Mouse (Mus musculus) hindbrain, embryonic 11.5 days (tissue): ENCODE results near the gene Crybg3. TPM values are rescaled to one million over a fixed set of nuclear protein-coding genes. Genes with fewer than 3 reads are reported as not detected.

Source experiments
- ATAC-seq: fragments of 200-750 bp; cut with Nextera tagmentation; 2 replicates; pipeline ENCODE4 v1.8.0; 2017; ENCODE audit warnings: mild to moderate bottlenecking, moderate TSS enrichment, moderate library complexity; ENCODE audit not compliant: low FRiP score
- DNase-seq: peaks from one replicate; pipeline ENCODE4 v3.0.0-alpha.2; 2015; ENCODE audit warnings: low spot score
- H3K27ac ChIP-seq: fragments of 300-500 bp; sonication (generic); 2 replicates; pipeline ENCODE4 v1.5.1; 2014; ENCODE audit warnings: mild to moderate bottlenecking, low read depth, low read length
- H3K27me3 ChIP-seq: fragments of 300-500 bp; sonication (generic); 2 replicates; pipeline ENCODE4 v1.6.1; 2014; ENCODE audit warnings: mild to moderate bottlenecking, low read length, moderate library complexity, mixed read lengths; ENCODE audit not compliant: control insufficient read depth, insufficient read depth
- H3K36me3 ChIP-seq: fragments of 300-500 bp; sonication (generic); 2 replicates; pipeline ENCODE4 v1.6.1; 2014; ENCODE audit warnings: mild to moderate bottlenecking, low read length, moderate library complexity, mixed read lengths; ENCODE audit not compliant: control insufficient read depth, insufficient read depth
- H3K4me1 ChIP-seq: fragments of 300-500 bp; sonication (generic); replicated peaks from 2 replicates; pipeline ENCODE4 v1.6.1; 2014; ENCODE audit warnings: low read length, mixed read lengths; ENCODE audit not compliant: control insufficient read depth, insufficient read depth
- H3K4me2 ChIP-seq: fragments of 300-500 bp; sonication (generic); replicated peaks from 2 replicates; pipeline ENCODE4 v1.6.1; 2014; ENCODE audit warnings: mild to moderate bottlenecking, low read depth, low read length
- H3K4me3 ChIP-seq: fragments of 300-500 bp; sonication (generic); 2 replicates; pipeline ENCODE4 v1.5.1; 2014; ENCODE audit warnings: low read depth, low read length
- H3K9ac ChIP-seq: fragments of 300-500 bp; sonication (generic); 2 replicates; pipeline ENCODE4 v1.6.1; 2014; ENCODE audit warnings: low read depth, low read length
- H3K9me3 ChIP-seq: fragments of 300-500 bp; sonication (generic); 2 replicates; pipeline ENCODE4 v1.6.1; 2016; ENCODE audit warnings: low read length; ENCODE audit not compliant: control insufficient read depth
- WGBS: fragments of 180-500 bp; shearing (Covaris S2); extraction: QIAGEN DNeasy Blood & Tissue Kit; methylation state at CpG from one replicate; pipeline ENCODE4 v1.1.7; 2014; 5-methylcytosine and 5-hydroxymethylcytosine counted together
- polyA plus RNA-seq: library from polyadenylated mRNA; unstranded; fragments of >200 nt; fragmentation: Nextera tagmentation; extraction: Ambion mirVana; gene quantifications from 2 replicates; pipeline ENCODE4 v1.2.1, GENCODE M21; 2014

Gene Crybg3
- polyA plus RNA-seq, 1 experiment from 2014 or later, result 10.4 TPM

DNA sequence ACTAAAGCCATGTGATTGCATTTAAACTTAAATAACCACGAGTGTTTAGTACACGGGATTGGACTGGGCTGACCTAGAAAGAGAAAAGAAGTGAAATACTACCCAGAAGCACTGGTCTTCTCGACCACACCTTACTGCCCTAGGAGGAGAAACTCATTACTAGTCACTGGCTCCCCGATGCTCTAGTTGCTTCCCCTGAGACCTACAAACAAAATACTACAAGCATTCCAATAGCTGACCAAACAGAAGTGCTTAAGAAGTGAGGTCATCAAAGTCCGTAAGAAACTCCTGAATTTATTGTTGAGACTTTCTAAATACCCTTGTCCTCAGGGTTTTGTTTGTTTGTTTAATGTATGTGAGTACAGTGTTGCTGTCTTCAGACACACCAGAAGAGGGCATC is 90.9 kb downstream of the Crybg3 start:
- no peaks in the 10 kb centered on the region for H3K9me3 ChIP-seq
- H3K9ac ChIP-seq, result no peak overlapping the region
- no peak overlapping the region for H3K27ac ChIP-seq
- ATAC-seq (no peak), DNase-seq (no peak)
- no peak overlapping the region for H3K4me3 ChIP-seq
- H3K36me3 ChIP-seq, result no peaks in the 10 kb centered on the region
- no peak overlapping the region for H3K4me2 ChIP-seq
- no peaks in the 10 kb centered on the region for H3K27me3 ChIP-seq
- no peaks in the 10 kb centered on the region for H3K4me1 ChIP-seq
- 89% methylated on average over 5 of the region's 5 CpGs for WGBS

DNA sequence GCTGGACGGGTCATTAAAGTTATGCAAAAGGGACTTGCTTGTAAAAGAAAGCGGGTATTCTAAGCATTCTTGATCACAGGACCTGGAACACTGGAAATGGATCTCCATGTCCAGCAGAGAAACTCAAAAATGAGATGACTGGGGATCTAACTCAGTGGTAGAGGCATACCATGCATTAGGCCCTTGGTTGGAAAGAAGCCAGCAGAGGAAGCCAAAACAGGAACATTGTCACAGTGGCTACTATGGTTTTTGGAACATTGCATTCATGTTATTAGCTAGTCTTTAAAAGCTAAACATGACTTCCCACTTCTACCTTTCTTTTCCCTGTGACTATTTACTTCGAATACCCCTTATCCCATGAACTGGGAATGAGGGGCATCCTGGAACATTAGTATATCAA is 101.6 kb downstream of the Crybg3 start:
- no peak overlapping the region for H3K4me3 ChIP-seq
- no peak for DNase-seq
- H3K4me2 ChIP-seq, result no peak overlapping the region
- no peaks in the 10 kb centered on the region for H3K9me3 ChIP-seq
- no peak overlapping the region for H3K9ac ChIP-seq
- 90% methylated on average over 3 of the region's 3 CpGs for WGBS
- no peaks in the 10 kb centered on the region for H3K36me3 ChIP-seq
- no peak for ATAC-seq
- no peak overlapping the region for H3K27ac ChIP-seq
- H3K27me3 ChIP-seq, result no peaks in the 10 kb centered on the region
- no peaks in the 10 kb centered on the region for H3K4me1 ChIP-seq

DNA sequence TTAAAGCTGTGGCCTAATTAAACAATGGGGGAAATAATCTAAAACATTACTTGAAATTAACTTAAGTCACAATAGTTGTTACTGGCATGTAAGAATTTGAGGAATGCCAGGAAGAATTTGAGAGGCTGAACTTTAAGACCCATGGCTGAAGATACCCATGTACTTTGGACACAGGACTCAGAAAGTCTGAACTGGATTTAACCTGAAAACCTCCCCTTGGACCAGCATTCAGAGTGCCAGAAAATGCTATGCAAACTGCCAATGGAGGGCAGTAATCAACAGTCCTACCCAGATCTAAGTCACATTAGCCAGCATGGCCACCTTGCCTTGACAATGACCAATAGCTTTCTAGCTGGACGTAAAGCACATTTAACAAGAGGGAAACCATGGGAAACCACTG is 102.8 kb downstream of the Crybg3 start:
- DNase-seq (no peak), ATAC-seq (no peak)
- H3K27ac ChIP-seq, result no peak overlapping the region
- WGBS, result 86% methylated on average over 1 of the region's 1 CpGs
- H3K9ac ChIP-seq, result no peak overlapping the region
- no peak overlapping the region for H3K4me3 ChIP-seq
- H3K27me3 ChIP-seq, result no peaks in the 10 kb centered on the region
- 0 out of 2 replicates have a peak, but pooled peaks cover 2% of the 10 kb centered on the region for H3K36me3 ChIP-seq
- H3K4me1 ChIP-seq, result no peaks in the 10 kb centered on the region
- H3K4me2 ChIP-seq, result no peak overlapping the region
- H3K9me3 ChIP-seq, result no peaks in the 10 kb centered on the region

DNA sequence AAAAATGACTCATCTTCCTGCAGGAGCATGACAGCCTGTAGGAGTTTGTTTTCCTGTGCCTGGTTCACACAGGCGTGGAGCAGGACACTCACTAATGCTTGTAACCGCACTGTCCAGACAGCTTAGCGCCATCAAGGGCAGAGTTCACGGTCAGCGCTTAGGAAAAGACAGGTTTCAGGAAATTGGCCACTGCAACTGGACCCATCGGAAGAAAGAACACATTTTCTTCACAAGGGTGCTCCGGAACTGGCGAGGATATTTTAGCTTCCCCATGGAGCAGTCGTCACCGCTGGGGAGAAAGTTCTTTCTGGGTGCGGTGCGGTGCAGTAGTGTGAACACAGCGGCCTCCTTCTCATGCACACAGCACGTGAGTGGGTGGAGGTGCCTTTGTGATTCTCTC is 107.6 kb downstream of the Crybg3 start:
- Histone ChIP-seq H3K9ac (no peak overlapping the region), H3K27me3 (no peaks in the 10 kb centered on the region), H3K4me3 (no peak overlapping the region), H3K4me2 (no peak overlapping the region), H3K4me1 (no peaks in the 10 kb centered on the region), H3K9me3 (no peaks in the 10 kb centered on the region), H3K27ac (no peak overlapping the region), H3K36me3 (0 out of 2 replicates have a peak, but pooled peaks cover 2% of the 10 kb centered on the region)
- ATAC-seq (no peak), DNase-seq (no peak)
- WGBS, result 92% methylated on average over 14 of the region's 14 CpGs

DNA sequence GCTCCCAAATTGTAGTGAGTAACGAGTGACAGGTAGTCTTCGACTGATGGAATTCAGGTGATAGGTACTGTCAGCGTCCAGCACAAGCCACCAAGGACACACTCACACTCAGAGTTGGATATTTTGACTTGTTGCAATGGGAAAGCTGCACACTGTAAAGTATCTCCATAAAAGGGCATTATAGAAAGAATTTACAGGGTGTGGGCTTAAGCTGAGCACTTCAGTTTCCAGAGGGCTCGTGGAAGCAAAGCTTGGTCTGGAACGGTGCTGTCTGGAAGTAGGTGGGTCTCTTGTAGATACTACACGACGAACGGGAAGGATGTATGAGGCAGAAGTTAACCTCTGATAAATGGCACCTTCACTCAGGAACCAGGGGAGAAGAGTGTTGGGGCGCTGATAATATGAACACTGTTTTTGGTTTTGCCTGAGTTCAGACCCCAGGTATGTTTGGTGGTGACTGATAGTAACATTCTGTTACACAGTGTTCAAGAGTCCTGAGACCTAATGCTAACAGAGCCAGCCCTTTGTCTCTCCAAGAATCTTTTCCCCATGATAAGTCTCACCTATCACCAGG is 112.7 kb downstream of the Crybg3 start:
- H3K4me3 ChIP-seq, result no peak overlapping the region
- 0 out of 2 replicates have a peak, but pooled peaks cover under 1% of the 10 kb centered on the region for H3K36me3 ChIP-seq
- no peaks in the 10 kb centered on the region for H3K27me3 ChIP-seq
- WGBS, result 93% methylated on average over 9 of the region's 9 CpGs
- DNase-seq (no peak), ATAC-seq (no peak)
- H3K4me2 ChIP-seq, result no peak overlapping the region
- H3K27ac ChIP-seq, result no peak overlapping the region
- no peaks in the 10 kb centered on the region for H3K9me3 ChIP-seq
- H3K4me1 ChIP-seq, result no peaks in the 10 kb centered on the region
- H3K9ac ChIP-seq, result no peak overlapping the region

DNA sequence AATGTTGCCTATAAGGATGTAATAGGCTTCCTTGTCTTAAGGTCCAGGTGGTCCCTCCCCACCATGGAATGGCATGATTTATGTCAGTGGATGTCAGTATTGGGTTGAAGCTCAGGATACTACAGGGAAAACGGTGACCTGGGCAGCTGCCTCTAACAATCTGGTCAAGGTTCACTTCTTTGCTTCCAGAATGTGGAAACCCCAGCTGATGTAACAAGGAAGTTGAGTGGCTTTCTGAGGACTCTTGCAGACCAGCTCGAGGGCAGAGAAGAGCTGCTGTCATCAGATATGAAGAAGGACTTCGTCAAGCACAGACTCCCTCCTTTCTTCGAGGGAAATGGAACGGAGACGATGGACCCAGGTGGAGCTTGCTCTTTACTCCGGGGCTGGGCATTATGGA is 113.5 kb downstream of the Crybg3 start:
- H3K27me3 ChIP-seq, result no peaks in the 10 kb centered on the region
- DNase-seq (no peak), ATAC-seq (no peak)
- H3K4me2 ChIP-seq, result no peak overlapping the region
- WGBS, result 95% methylated on average over 7 of the region's 7 CpGs
- no peak overlapping the region for H3K4me3 ChIP-seq
- H3K9ac ChIP-seq, result no peak overlapping the region
- H3K9me3 ChIP-seq, result no peaks in the 10 kb centered on the region
- no peaks in the 10 kb centered on the region for H3K4me1 ChIP-seq
- no peak overlapping the region for H3K27ac ChIP-seq
- H3K36me3 ChIP-seq, result no peaks in the 10 kb centered on the region

DNA sequence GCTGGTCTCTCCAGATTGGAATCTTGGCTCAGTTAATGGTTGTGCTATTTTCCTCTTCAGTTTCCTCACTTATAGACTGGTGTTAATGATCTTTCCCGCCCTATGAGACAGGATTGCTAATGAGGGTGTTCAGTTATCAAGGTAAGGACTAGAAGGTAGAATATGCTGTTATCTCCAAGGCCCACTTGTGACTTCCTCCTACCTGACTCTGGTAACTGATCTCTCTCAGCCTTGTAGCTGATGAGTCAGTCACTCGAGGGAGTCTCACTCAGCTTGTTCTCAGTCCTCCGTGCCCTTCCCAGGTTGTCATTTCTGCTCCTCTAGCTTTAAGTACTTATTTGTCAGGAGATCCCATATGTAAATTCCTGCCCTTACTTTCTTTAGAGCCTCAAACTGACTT is 122.8 kb downstream of the Crybg3 start:
- Histone ChIP-seq H3K9me3 (no peaks in the 10 kb centered on the region), H3K27ac (no peak overlapping the region), H3K36me3 (no peaks in the 10 kb centered on the region), H3K27me3 (no peaks in the 10 kb centered on the region), H3K4me3 (no peak overlapping the region), H3K4me1 (no peaks in the 10 kb centered on the region), H3K4me2 (no peak overlapping the region), H3K9ac (no peak overlapping the region)
- WGBS, result 91% methylated on average over 3 of the region's 3 CpGs
- no peak for DNase-seq
- no peak for ATAC-seq

DNA sequence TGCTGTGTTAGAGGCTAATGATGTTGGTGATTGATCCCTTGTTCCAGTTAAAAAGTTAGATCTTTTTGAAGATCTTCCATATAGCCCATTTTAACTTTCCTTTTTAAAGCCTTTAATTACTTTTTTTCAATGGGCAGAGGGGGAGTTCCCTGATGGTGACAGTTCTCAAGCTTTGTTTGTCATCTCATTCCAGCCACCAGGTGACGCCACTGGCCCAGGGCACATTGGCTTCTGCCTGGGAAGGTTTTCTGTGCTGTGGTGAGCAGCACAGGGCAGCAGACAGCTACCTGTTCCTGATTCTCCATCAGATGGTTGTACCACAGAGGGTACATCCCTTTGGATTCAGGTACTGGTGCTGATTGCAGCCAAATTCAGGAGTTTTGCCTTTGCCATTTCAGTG is 126.0 kb downstream of the Crybg3 start:
- ATAC-seq, result no peak
- H3K4me2 ChIP-seq, result no peak overlapping the region

DNA sequence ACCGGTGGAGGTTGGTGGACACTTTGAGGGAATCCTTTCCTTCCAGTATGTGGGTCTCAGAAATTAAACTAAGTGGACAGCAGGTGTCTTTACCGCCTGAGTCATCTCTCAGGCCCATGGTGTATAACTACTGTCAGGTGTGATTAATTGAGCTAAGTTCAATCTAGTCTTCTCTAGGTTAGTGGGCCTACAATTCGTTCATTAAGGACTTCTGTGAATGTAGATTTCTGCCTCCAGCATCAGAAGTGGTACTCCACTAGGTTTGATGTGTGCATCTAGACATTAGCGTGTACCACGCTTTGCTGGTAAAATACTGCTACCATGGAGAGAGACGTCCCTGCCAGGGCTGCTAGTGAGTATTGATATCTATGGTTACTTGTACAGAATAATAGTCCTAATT is 128.2 kb downstream of the Crybg3 start:
- peak; percentile 53; the same call in 1 of the 2 replicates for ATAC-seq
- no peaks in the 10 kb centered on the region for H3K9me3 ChIP-seq

More for the DNA sequence above, 126.0 kb downstream of the Crybg3 start:
- Histone ChIP-seq H3K4me1 (no peaks in the 10 kb centered on the region), H3K9ac (no peak overlapping the region), H3K27ac (no peak overlapping the region), H3K36me3 (no peaks in the 10 kb centered on the region), H3K9me3 (no peaks in the 10 kb centered on the region), H3K4me3 (no peak overlapping the region), H3K27me3 (no peaks in the 10 kb centered on the region)
- WGBS, result 17% methylated on average over 1 of the region's 1 CpGs
- DNase-seq, result peak; percentile 64

More for the DNA sequence above, 128.2 kb downstream of the Crybg3 start:
- no peaks in the 10 kb centered on the region for H3K27me3 ChIP-seq
- DNase-seq, result peak; percentile 3
- H3K9ac ChIP-seq, result no peak overlapping the region
- peak overlapping the region; percentile 76; the same call in 1 of the 2 replicates for H3K4me2 ChIP-seq
- H3K4me3 ChIP-seq, result peak overlapping the region; percentile 58; the same call in 1 of the 2 replicates
- 59% methylated on average over 6 of the region's 6 CpGs for WGBS
- no peaks in the 10 kb centered on the region for H3K36me3 ChIP-seq
- no peak overlapping the region for H3K27ac ChIP-seq
- no peaks in the 10 kb centered on the region for H3K4me1 ChIP-seq
